Mouse (Mus musculus): ENCODE data around the gene Tmem273.

DNA sequence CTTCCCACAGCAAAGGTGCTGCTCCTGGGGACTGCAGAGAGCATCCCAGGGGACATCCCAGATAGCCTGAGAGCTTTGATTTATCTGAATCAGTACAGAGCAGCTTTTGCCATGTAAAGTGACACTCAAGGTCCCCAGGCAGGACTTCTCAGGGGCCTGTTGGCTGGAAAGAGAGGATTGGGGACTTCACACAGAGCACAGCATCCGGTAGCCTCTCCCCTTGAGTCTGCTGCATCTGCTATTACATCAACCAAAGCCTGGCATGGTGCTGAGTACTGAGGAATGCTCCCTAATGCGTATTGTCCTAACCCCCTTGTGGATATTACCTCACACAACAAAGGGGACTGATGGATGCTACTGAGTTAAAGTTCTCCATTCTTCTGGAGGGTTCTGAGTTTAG, 75.9 kb downstream of the Tmem273 start:
- TF ChIP-seq POLR2AphosphoS2 (IDR thresholded peaks at IDR 0.05; ENCODE audit: insufficient read length, low read depth) (no peak), POLR2A (IDR thresholded peaks at IDR 0.05; ENCODE audit: insufficient read length, low read depth) (no peak)

All from myocyte (in vitro differentiated cells).